Mouse (Mus musculus) right cerebral cortex, postnatal 10 days (tissue): ENCODE data around the gene Mrps27.

Experiments
- DNase-seq, 2 experiments: peaks; one replicate each; pipeline ENCODE4 v3.0.0; 2021; ENCODE audit warnings: low spot score in 2 of 2

Mrps27 gene

GRCm38 (mm10) chr13:99387901-99388811 is 43.6 kb downstream of the Mrps27 start:
- no peak for DNase-seq

DNA sequence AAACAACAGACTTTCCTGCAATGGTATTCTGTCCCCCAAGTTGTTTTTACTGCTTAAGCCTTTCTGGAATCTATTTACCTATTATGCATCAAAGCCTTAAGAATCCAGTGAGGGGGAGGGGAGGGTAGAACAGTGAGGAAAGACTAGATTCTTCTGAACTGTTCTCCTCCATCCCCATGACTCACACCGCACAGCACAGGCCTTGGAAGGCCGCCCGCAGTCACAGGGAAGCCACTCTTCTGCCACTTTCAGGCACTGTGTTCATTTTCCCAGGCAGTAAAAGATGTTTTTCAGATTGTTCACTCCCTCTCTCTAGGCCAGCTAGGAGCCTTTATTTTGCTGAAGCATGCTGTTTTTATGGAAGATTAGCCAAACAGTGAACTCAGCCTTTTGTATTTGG is 46.8 kb downstream of the Mrps27 start:
- peak in 1 of 2 experiments; percentile 49 for DNase-seq

GRCm38 (mm10) chr13:99393128-99393527 is 48.5 kb downstream of the Mrps27 start:
- DNase-seq, result no peak

DNA sequence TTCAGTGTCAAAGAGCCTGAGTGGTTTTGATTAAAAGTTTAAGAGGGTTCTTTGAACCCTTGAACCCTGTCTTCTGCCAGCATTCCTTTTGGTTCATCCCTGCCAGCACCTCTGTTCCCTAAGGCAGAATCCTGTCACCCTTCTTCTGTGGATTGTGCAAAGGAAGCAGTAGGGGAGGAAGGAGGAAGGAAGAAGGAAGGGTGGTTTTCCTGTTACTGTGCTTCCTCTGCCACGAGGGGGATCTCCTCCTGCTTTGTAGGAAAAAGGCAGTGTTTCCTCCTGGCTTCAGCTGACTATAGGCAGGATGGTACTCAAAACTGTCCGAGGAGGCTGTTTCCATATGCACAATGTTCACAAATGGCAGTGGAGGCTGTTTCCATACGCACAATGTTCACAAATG is 50.1 kb downstream of the Mrps27 start:
- no peak for DNase-seq

DNA sequence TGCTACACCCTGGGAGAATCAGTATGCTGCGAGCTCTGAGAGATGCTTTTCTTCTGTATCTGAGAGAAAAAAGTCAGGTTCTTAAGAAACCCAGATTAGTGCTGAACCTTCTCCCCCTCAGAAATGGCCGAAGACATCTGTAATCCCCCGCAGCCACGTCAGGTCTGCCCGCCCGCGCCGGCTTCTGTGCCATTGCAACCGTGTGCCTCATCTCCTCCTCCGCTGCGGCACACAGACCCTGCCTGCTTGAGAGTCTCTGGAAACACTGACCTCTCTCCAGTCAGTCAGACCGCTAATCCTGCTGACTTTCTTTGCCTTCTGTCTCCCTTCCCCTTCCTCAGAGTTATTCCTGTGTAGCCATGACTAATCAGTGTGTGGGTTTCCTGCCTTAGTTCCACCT is 50.9 kb downstream of the Mrps27 start:
- DNase-seq, result no peak

GRCm38 (mm10) chr13:99397228-99397627 is 52.6 kb downstream of the Mrps27 start:
- peak; percentile 50 to 58 for DNase-seq

GRCm38 (mm10) chr13:99398149-99398701 is 53.6 kb downstream of the Mrps27 start:
- DNase-seq, result peak in 1 of 2 experiments; percentile 50

DNA sequence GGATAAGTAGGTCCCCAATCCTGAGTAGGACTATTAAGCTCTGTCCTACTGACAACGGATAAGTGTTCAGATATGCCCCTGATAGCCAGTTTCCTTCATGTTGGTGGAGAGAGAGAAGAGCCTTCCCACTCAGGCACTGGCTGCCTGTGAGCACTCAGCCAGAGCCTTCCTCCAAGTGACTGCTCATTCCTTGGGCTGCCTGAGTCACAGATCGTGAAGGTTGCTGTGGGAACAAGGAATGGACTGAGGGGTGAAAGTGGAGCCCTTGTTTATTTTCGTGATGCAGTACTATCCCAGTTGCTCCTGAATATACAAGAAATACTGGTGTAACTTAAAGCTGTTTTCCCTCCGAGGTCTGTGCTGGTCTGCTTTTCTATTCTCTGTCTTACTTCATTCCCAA is 54.8 kb downstream of the Mrps27 start:
- DNase-seq, result no peak

DNA sequence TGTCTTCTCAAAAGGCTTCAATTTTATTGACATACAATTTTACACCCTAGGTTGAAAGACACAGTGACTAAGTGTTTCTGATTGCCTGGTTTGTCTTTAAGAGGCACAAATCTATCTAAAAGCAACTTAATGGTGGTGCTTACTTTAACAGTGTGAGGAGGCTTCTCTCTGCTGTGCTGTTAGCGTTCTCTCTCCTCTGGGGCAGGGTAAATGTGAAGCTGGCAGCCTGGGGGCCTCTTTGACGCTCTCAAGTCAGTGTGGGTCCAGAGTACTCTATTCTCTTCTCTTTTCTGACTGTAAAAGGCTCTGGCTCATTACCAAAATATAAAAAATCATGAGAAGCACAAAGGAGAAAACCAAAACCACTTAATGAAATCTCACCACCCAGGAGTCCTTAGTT is 64.6 kb downstream of the Mrps27 start:
- DNase-seq, result no peak

DNA sequence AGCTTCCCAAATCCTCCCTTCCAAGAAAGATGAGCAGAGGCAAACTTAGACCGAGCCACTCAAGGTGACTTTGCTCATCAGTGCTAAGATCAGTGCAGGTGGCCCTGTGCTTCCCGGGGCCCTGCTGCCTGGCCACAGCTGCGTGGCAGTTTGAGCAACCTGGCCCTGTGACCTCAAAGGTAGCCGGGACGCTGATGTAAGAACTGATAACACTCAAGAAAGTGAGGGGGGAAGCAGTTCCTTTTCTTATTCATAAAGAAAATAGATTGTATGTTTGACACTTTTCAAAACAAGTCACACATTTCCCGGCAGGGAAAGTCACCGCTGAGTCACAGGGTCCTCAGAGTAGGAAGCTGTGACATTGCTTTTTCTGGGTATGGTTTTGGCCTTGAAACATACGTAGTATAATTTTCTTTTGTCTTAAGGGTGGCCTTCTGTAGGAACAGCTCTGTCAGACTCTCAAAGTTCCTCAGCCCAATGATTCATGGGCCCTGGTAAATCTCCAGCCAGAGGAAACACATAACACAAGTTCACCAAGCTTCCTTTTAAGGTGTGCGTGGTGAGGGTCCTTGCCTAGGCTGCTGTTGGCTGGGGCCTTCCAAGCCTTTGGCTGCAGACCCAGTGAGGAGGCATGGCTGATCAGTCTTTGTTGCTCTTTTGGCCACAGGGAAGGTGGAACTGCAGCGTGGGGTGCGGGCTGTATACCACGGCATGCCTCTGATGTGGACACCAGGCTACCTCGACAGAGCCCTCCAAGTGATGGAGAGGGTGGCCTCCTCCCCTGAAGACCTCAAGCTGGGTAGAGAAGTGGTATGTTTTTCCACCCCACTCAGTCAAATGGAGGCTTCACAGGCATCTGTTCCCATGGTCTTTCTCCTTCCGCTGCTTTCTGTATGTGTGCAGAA is 66.3 kb downstream of the Mrps27 start:
- DNase-seq, result no peak

GRCm38 (mm10) chr13:99411761-99412160 is 67.2 kb downstream of the Mrps27 start:
- DNase-seq, result no peak

DNA sequence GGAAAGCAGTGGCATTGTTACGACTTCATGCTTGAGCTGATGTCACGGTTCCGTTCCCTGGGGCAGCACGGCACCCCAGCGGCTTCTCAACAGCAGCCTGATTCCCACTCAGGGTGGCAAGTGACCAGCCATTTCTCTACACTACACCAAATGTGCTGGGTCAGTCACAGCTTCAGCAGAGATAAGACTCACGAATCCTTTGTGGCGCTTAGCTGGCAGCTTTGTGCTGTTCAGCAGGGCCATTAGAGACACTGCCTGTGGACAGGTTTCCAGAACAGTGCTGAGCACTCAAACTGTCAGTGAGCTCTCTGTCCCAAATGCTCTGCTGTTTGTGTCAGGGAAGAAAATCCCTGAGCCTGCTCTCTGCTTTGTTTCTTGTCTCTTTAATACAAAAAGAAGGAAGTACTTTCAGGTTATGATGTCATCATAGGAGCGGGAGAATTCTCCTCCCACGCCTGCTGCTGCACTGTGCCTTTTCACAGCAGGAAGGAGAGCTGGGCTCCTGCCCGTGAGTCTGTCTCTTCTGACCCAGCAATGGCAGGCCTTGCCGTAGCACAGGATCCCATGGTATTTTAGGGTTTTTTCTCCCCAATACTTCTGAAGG is 68.0 kb downstream of the Mrps27 start:
- DNase-seq, result no peak

GRCm38 (mm10) chr13:99413481-99414351 is 69.1 kb downstream of the Mrps27 start:
- DNase-seq, result no peak

GRCm38 (mm10) chr13:99414352-99414742 is 69.8 kb downstream of the Mrps27 start:
- no peak for DNase-seq

DNA sequence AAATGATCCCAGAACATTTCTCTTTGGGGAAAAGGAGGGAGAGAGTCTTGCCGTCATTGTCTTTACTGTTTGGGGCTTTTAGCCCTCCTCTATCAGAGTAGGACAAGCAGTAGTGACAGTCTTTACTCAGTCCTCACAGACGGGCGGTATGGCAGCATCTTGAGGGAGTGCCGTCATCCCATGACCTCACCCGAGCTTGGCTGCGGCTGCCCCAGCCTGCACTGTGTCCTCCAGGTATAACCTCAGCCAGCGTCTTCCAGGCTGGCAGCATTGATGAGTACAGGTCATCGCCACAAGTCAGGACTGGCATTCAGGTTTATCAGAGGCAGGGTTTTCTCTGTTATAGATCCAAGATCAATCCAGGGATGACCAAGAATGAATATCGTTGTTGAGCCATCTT is 72.0 kb downstream of the Mrps27 start:
- DNase-seq, result no peak

DNA sequence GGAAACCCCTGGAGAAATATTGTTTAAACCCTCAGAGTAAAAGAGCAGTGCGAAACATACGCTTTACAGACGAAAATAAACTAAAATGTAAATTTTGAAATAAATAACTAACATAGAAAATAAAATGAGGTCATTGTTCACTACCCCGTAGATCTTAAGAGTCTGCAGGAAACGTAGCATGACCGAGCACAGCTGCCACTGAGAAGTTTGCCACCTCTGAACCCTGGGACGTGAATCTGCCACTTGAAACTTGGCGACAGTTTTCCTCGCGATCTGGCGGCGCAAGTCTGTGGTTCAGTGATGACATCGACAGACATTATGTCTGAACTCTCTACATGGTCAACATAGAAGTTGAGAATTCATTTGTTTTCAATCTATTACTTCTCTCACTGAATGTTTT is 79.0 kb downstream of the Mrps27 start:
- DNase-seq, result no peak

GRCm38 (mm10) chr13:99433068-99434008 is 88.8 kb downstream of the Mrps27 start:
- no peak for DNase-seq

- peak in 1 of 2 experiments; percentile 38 for DNase-seq
Measured at GRCm38 (mm10) chr13:99434494-99434893, 89.9 kb downstream of the Mrps27 start.

- DNase-seq, result no peak
Measured at GRCm38 (mm10) chr13:99437051-99437450, 92.5 kb downstream of the Mrps27 start.

DNA sequence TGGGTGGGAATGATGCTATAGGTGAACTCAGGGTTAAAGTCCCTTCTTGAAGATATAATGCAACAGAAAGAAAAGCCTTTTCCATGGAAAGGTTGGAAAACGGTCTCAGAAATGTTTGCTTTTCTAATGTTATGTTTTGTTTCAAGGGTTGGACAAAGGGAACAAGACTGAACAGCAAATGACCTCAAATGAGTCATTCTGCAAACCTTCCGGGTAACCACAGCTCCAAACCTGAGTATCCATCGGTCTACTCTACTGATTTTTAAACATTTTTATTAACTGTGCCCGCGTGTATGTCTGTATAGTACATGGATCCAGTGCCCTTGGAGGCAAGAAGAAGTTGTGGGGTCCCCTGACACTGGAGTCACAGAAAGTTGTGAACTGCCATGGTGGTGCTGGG is 94.8 kb downstream of the Mrps27 start:
- DNase-seq, result no peak
